Mouse (Mus musculus): ENCODE measurements around the gene Lingo4.

GRCm38 (mm10) chr3:94375861-94376260, 22.5 kb upstream of the Lingo4 start:
- TF ChIP-seq POLR2A (IDR thresholded peaks at IDR 0.05; ENCODE audit: low read depth, low read length) (no peak), CTCF (IDR thresholded peaks at IDR 0.05; ENCODE audit: borderline replicate concordance, insufficient read depth, low read length) (no peak)
